Mouse (Mus musculus): ENCODE measurements around the gene Derl3.

Gene Derl3

GRCm38 (mm10) chr10:75913013-75913589 is 19.9 kb downstream of the Derl3 start:
- DNase-seq (ENCODE audit: low spot score in 2 of 2): no peak

GRCm38 (mm10) chr10:75915557-75915956 is 22.3 kb downstream of the Derl3 start:
- DNase-seq (ENCODE audit: low spot score in 2 of 2): no peak

- no peak for DNase-seq (ENCODE audit: low spot score in 2 of 2)
These were observed 23.6 kb downstream of the Derl3 start for GRCm38 (mm10) chr10:75916840-75917239.

GRCm38 (mm10) chr10:75919026-75919425 is 25.8 kb downstream of the Derl3 start:
- DNase-seq (ENCODE audit: low spot score in 2 of 2): no peak

GRCm38 (mm10) chr10:75921026-75921725 is 28.0 kb downstream of the Derl3 start, which contains the start of gene Smarcb1:
TSS of gene Smarcb1 (minus strand) at chr10:75921617.
- peak; percentile 88 to 94 for DNase-seq (ENCODE audit: low spot score in 2 of 2)

GRCm38 (mm10) chr10:75921726-75922560 is 28.7 kb downstream of the Derl3 start:
- DNase-seq (ENCODE audit: low spot score in 2 of 2): no peak

- DNase-seq (ENCODE audit: low spot score in 2 of 2): no peak
These were observed 31.1 kb downstream of the Derl3 start for GRCm38 (mm10) chr10:75924324-75924723.

GRCm38 (mm10) chr10:75926396-75926795 is 33.2 kb downstream of the Derl3 start:
- no peak for DNase-seq (ENCODE audit: low spot score in 2 of 2)

- DNase-seq (ENCODE audit: low spot score in 2 of 2): no peak
These were observed 37.1 kb downstream of the Derl3 start for GRCm38 (mm10) chr10:75930304-75930703.

- no peak for DNase-seq (ENCODE audit: low spot score in 2 of 2)
These were observed 38.1 kb downstream of the Derl3 start for GRCm38 (mm10) chr10:75931311-75931710.

GRCm38 (mm10) chr10:75932081-75932678 is 39.0 kb downstream of the Derl3 start:
- DNase-seq (ENCODE audit: low spot score in 2 of 2): peak in 1 of 2 experiments; percentile 31

- DNase-seq (ENCODE audit: low spot score in 2 of 2): no peak
These were observed 39.7 kb downstream of the Derl3 start, which contains the start of gene Chchd10 for GRCm38 (mm10) chr10:75932891-75933290. TSS of gene Chchd10 (plus strand) at chr10:75933130.

- DNase-seq (ENCODE audit: low spot score in 2 of 2): no peak
These were observed 41.8 kb downstream of the Derl3 start for GRCm38 (mm10) chr10:75934991-75935390.

- DNase-seq (ENCODE audit: low spot score in 2 of 2): peak; percentile 53 to 54
These were observed 42.7 kb downstream of the Derl3 start, which contains the start of gene Mmp11 for GRCm38 (mm10) chr10:75935680-75936541. TSS of gene Mmp11 (minus strand) at chr10:75936496.

- DNase-seq (ENCODE audit: low spot score in 2 of 2): peak in 1 of 2 experiments; percentile 17
These were observed 43.9 kb downstream of the Derl3 start for GRCm38 (mm10) chr10:75936909-75937667.

- peak in 1 of 2 experiments; percentile 20 for DNase-seq (ENCODE audit: low spot score in 2 of 2)
These were observed 44.8 kb downstream of the Derl3 start for GRCm38 (mm10) chr10:75937851-75938643.

GRCm38 (mm10) chr10:75939481-75940234 is 46.4 kb downstream of the Derl3 start:
- DNase-seq (ENCODE audit: low spot score in 2 of 2): peak; percentile 54 to 62

- DNase-seq (ENCODE audit: low spot score in 2 of 2): no peak
These were observed 47.3 kb downstream of the Derl3 start, which contains the start of gene Gm867 for GRCm38 (mm10) chr10:75940520-75940919. TSS of gene Gm867 (minus strand) at chr10:75940672.

Measured in spleen, postnatal 14 days (tissue).